Mouse (Mus musculus) kidney, adult 2 months (tissue): ENCODE measurements around the gene Klhl6. TPM values are rescaled to one million over a fixed set of nuclear protein-coding genes. Genes with fewer than 3 reads are reported as not detected.
A peak's percentile ranks its signal among the peaks of the same experiment; 100 is the strongest.

Experiments used
- DNase-seq: peaks from one replicate; pipeline ENCODE4 v3.0.0; 2021
- H3K27ac ChIP-seq: fragments of 200-500 bp; 2 replicates; pipeline ENCODE4 v1.5.1; 2012; ENCODE audit warnings: low read depth, low read length, control low read depth, inconsistent platforms; ENCODE audit not compliant: insufficient read depth
- H3K27me3 ChIP-seq: fragments of 200-500 bp; replicated peaks from 2 replicates; pipeline ENCODE4 v1.6.1; 2012; ENCODE audit warnings: mild to moderate bottlenecking, moderate library complexity, low read length, inconsistent platforms; ENCODE audit not compliant: control insufficient read depth, insufficient read depth
- H3K36me3 ChIP-seq: fragments of 200-500 bp; 2 replicates; pipeline ENCODE4 v1.6.1; 2012; ENCODE audit warnings: mild to moderate bottlenecking, moderate library complexity, low read length, inconsistent platforms; ENCODE audit not compliant: control insufficient read depth, insufficient read depth
- H3K4me1 ChIP-seq: fragments of 200-500 bp; 2 replicates; pipeline ENCODE4 v1.6.1; 2011; ENCODE audit warnings: low read length; ENCODE audit not compliant: control insufficient read depth, insufficient read depth
- H3K4me3 ChIP-seq: fragments of 200-500 bp; 2 replicates; pipeline ENCODE4 v1.5.1; 2011; ENCODE audit warnings: mild to moderate bottlenecking, low read depth, low read length, control low read depth; ENCODE audit not compliant: insufficient read depth
- CTCF ChIP-seq: fragments of 200-500 bp; conservative IDR thresholded peaks from 2 replicates; pipeline ENCODE4 v1.5.1; 2011; ENCODE audit warnings: low read depth, mild to moderate bottlenecking, control low read depth, low read length, moderate library complexity, mixed read lengths; ENCODE audit not compliant: insufficient read depth, insufficient read length
- POLR2A ChIP-seq: fragments of 200-500 bp; IDR thresholded peaks from one replicate; pipeline ENCODE4 v1.6.1; 2011; ENCODE audit warnings: low read depth, low read length, control low read depth
- WGBS: fragments of 180-500 bp; shearing (Covaris S2); methylation state at CpG from one replicate; pipeline ENCODE4 v1.1.7; 2018; 5-methylcytosine and 5-hydroxymethylcytosine counted together
- polyA plus RNA-seq: library from polyadenylated mRNA; depleted of rRNA; stranded (reverse); fragments of >200 nt; gene quantifications from 2 replicates; pipeline ENCODE4 v1.2.3, GENCODE M21; 2012

Gene Klhl6
- polyA plus RNA-seq, 1 experiment: 5.2 TPM

- H3K27ac ChIP-seq: peak overlapping the region; percentile 50; the same call in 1 of the 2 replicates
- H3K4me1 ChIP-seq: peaks cover 3% of the 10 kb centered on the region; the same call in 1 of the 2 replicates
- no peak for TF ChIP-seq POLR2A
- no peak for TF ChIP-seq CTCF
- H3K27me3 ChIP-seq: no peaks in the 10 kb centered on the region
- H3K4me3 ChIP-seq: no peak overlapping the region
- WGBS: 61% methylated on average over 4 of the region's 4 CpGs
- DNase-seq: peak; percentile 42
- no peaks in the 10 kb centered on the region; the same call in 1 of the 2 replicates for H3K36me3 ChIP-seq
Observed at GRCm38 (mm10) chr16:19960407-19961058, 22.3 kb downstream of the Klhl6 start.

GRCm38 (mm10) chr16:19957051-19957450, 25.8 kb downstream of the Klhl6 start:
- TF ChIP-seq CTCF (no peak), POLR2A (no peak)
- peak; percentile 63 for DNase-seq
- 61% methylated on average over 5 of the region's 5 CpGs for WGBS
- Histone ChIP-seq H3K27ac (no peak overlapping the region), H3K27me3 (no peaks in the 10 kb centered on the region), H3K4me1 (peaks cover 3% of the 10 kb centered on the region; the same call in 1 of the 2 replicates), H3K36me3 (no peaks in the 10 kb centered on the region), H3K4me3 (no peak overlapping the region)

- TF ChIP-seq POLR2A (no peak), CTCF (no peak)
- no peak overlapping the region for H3K4me3 ChIP-seq
- peak; percentile 19 for DNase-seq
- 79% methylated on average over 3 of the region's 3 CpGs for whole genome bisulfite sequencing
- H3K36me3 ChIP-seq: no peaks in the 10 kb centered on the region
- H3K27ac ChIP-seq: no peak overlapping the region
- no peaks in the 10 kb centered on the region for H3K4me1 ChIP-seq
- H3K27me3 ChIP-seq: no peaks in the 10 kb centered on the region
Observed at GRCm38 (mm10) chr16:19947336-19947735, 35.5 kb downstream of the Klhl6 start.

- H3K27me3 ChIP-seq: no peaks in the 10 kb centered on the region
- H3K4me3 ChIP-seq: no peak overlapping the region
- H3K27ac ChIP-seq: no peak overlapping the region
- no peak for TF ChIP-seq POLR2A
- no peak for TF ChIP-seq CTCF
- DNase-seq: no peak
- H3K4me1 ChIP-seq: no peaks in the 10 kb centered on the region
- H3K36me3 ChIP-seq: no peaks in the 10 kb centered on the region
- WGBS: 45% methylated on average over 11 of the region's 11 CpGs
Observed at GRCm38 (mm10) chr16:19946578-19947298, 36.1 kb downstream of the Klhl6 start.

- DNase-seq: no peak
- no peak for TF ChIP-seq CTCF
- TF ChIP-seq POLR2A: no peak
- Histone ChIP-seq H3K27ac (no peak overlapping the region), H3K4me1 (no peaks in the 10 kb centered on the region), H3K36me3 (no peaks in the 10 kb centered on the region), H3K27me3 (no peaks in the 10 kb centered on the region), H3K4me3 (no peak overlapping the region)
Observed at GRCm38 (mm10) chr16:19920823-19921222, 62.0 kb downstream of the Klhl6 start.

GRCm38 (mm10) chr16:19918286-19918685, 64.6 kb downstream of the Klhl6 start:
- H3K27me3 ChIP-seq: no peaks in the 10 kb centered on the region
- WGBS: 91% methylated on average over 1 of the region's 1 CpGs
- H3K27ac ChIP-seq: no peak overlapping the region
- H3K4me3 ChIP-seq: no peak overlapping the region
- no peaks in the 10 kb centered on the region for H3K36me3 ChIP-seq
- no peaks in the 10 kb centered on the region for H3K4me1 ChIP-seq
- no peak for DNase-seq
- no peak for TF ChIP-seq POLR2A
- no peak for TF ChIP-seq CTCF

- no peak for DNase-seq
- no peak for TF ChIP-seq POLR2A
- TF ChIP-seq CTCF: no peak
- Histone ChIP-seq H3K27ac (no peak overlapping the region), H3K4me3 (no peak overlapping the region), H3K36me3 (no peaks in the 10 kb centered on the region), H3K4me1 (no peaks in the 10 kb centered on the region), H3K27me3 (no peaks in the 10 kb centered on the region)
- WGBS: 70% methylated on average over 2 of the region's 2 CpGs
Observed at GRCm38 (mm10) chr16:19912582-19912981, 70.3 kb downstream of the Klhl6 start.
